Comparison of ENCODE assay signal across 20 mouse cellular contexts in genomic region chr1:63967849-63968248, GRCm38 (mm10).
"Had no signal": no experiment of that assay in that cellular context is flagged by ENCODE, and none has a peak within 500 bp of the region (broad histone marks: within the 10 kb centered on the region; RNA-seq: fewer than 3 reads in every experiment).

No protein-coding gene starts in this region.

- DNase-seq: kidney, adult 9 months; kidney, postnatal 14 days; kidney, postnatal 4 days; liver; lung, adult 18-20 months; lung, postnatal 10 days; lung, postnatal 36 days; thymus, adult 18-20 months; thymus, postnatal 36 days had no signal

- H3K4me2 ChIP-seq: limb, embryonic 13.5 days; liver, embryonic 12.5 days; liver, embryonic 15.5 days; lung, embryonic 15.5 days; midbrain, embryonic 13.5 days; neural tube, embryonic 12.5 days; neural tube, embryonic 15.5 days had no signal

- H3K4me3 ChIP-seq: limb, embryonic 10.5 days; limb, embryonic 13.5 days; liver, embryonic 12.5 days; liver, embryonic 15.5 days; lung, embryonic 15.5 days; megakaryocyte, embryonic 14.5 days; midbrain, embryonic 10.5 days; midbrain, embryonic 13.5 days; neural tube, embryonic 12.5 days; neural tube, embryonic 15.5 days had no signal

- H3K27me3 ChIP-seq: limb, embryonic 13.5 days; liver, embryonic 12.5 days; liver, embryonic 15.5 days; lung, embryonic 15.5 days; midbrain, embryonic 13.5 days; neural tube, embryonic 12.5 days; neural tube, embryonic 15.5 days had no signal

- ATAC-seq: liver, embryonic 12.5 days; midbrain, embryonic 13.5 days; midbrain, embryonic 16.5 days had no signal

- H3K36me3 ChIP-seq: limb, embryonic 10.5 days; limb, embryonic 13.5 days; liver, embryonic 12.5 days; liver, embryonic 15.5 days; lung, embryonic 15.5 days; midbrain, embryonic 10.5 days; midbrain, embryonic 13.5 days; neural tube, embryonic 12.5 days; neural tube, embryonic 15.5 days had no signal
